Mouse (Mus musculus) left cerebral cortex, adult 2 months (tissue): ENCODE results near the gene Ank2. TPM values are rescaled to one million over a fixed set of nuclear protein-coding genes. Genes with fewer than 3 reads are reported as not detected.

ENCODE experiments used
- DNase-seq, 2 experiments: peaks; one replicate each; pipeline ENCODE4 v3.0.0; 2021 to 2022; ENCODE audit warnings: low spot score in 2 of 2, mixed read lengths in 1 of 2; ENCODE audit errors: extremely low spot score in 1 of 2
- H3K27ac ChIP-seq: fragments of 200-600 bp; 2 replicates; pipeline ENCODE4 v1.8.1; 2022
- H3K4me3 ChIP-seq: fragments of 200-600 bp; 2 replicates; pipeline ENCODE4 v1.8.1; 2022
- CTCF ChIP-seq: fragments of 200-600 bp; IDR thresholded peaks from 2 replicates; pipeline ENCODE4 v1.8.1; 2022; ENCODE audit warnings: antibody characterized with exemption, mild to moderate bottlenecking, moderate library complexity
- intact Hi-C: fragments of 180-260 bp; cut with DNase I; formaldehyde crosslinking; loops from one replicate; pipeline ENCODE4 v1.15.1; 2025
- total RNA-seq, 2 experiments: library from RNA; stranded (reverse); gene quantifications; 2 replicates each; pipeline ENCODE4 v1.2.3; 2021

Gene Ank2
- total RNA-seq, 2 experiments from 2014 or later: 905 to 916 TPM

- Histone ChIP-seq H3K27ac (peak overlapping the region; percentile 40; the same call in 1 of the 2 replicates), H3K4me3 (no peak overlapping the region)
- TF ChIP-seq CTCF: peak; percentile 95
- no peak for DNase-seq
- intact Hi-C loops: loop anchor here (2.0 to 5.0 kb wide), 2 partner anchors 113 to 263 kb away; no protein-coding TSS in a partner anchor
Observed at GRCm38 (mm10) chr3:127183998-127184753, 315.0 kb downstream of the Ank2 start.

GRCm38 (mm10) chr3:127172697-127173096 is 326.5 kb downstream of the Ank2 start:
- TF ChIP-seq CTCF: no peak
- intact Hi-C loops: no loop called here
- peak overlapping the region; percentile 66; the same call in 1 of the 2 replicates for H3K27ac ChIP-seq

GRCm38 (mm10) chr3:127170246-127170645 is 328.9 kb downstream of the Ank2 start:
- no peak for TF ChIP-seq CTCF
- intact Hi-C loops: no loop called here
- no peak for DNase-seq
- H3K4me3 ChIP-seq: no peak overlapping the region
- no peak overlapping the region for H3K27ac ChIP-seq

More at GRCm38 (mm10) chr3:127172697-127173096, 326.5 kb downstream of the Ank2 start:
- DNase-seq: no peak
- H3K4me3 ChIP-seq: no peak overlapping the region

- H3K27ac ChIP-seq: no peak overlapping the region
- intact Hi-C loops: no loop called here
- DNase-seq: no peak
- no peak for TF ChIP-seq CTCF
- H3K4me3 ChIP-seq: no peak overlapping the region
Observed at GRCm38 (mm10) chr3:127169114-127169513, 330.0 kb downstream of the Ank2 start.

- no peak for DNase-seq
- TF ChIP-seq CTCF: no peak
- intact Hi-C loops: loop anchor here (5.0 kb wide), 2 partner anchors 126 to 166 kb away; no protein-coding TSS in a partner anchor
- Histone ChIP-seq H3K27ac (peak overlapping the region; percentile 96), H3K4me3 (no peak overlapping the region)
Observed at GRCm38 (mm10) chr3:127163749-127164148, 335.4 kb downstream of the Ank2 start.

GRCm38 (mm10) chr3:127161998-127162712 is 337.0 kb downstream of the Ank2 start:
- peak; percentile 74 to 79 for DNase-seq
- TF ChIP-seq CTCF: no peak
- intact Hi-C loops: loop anchor here (5.0 kb wide), 2 partner anchors 125 to 165 kb away; no protein-coding TSS in a partner anchor
- Histone ChIP-seq H3K4me3 (peak overlapping the region; percentile 61), H3K27ac (peak overlapping the region; percentile 96)

- TF ChIP-seq CTCF: no peak
- intact Hi-C loops: loop anchor here (5.0 kb wide), 2 partner anchors 124 to 164 kb away; no protein-coding TSS in a partner anchor
- Histone ChIP-seq H3K4me3 (peak overlapping the region; percentile 61), H3K27ac (peak overlapping the region; percentile 96)
- DNase-seq: no peak
Observed at GRCm38 (mm10) chr3:127161085-127161837, 337.9 kb downstream of the Ank2 start.

- no peak for DNase-seq
- Histone ChIP-seq H3K27ac (peak overlapping the region; percentile 63), H3K4me3 (peak overlapping the region; percentile 61)
- intact Hi-C loops: loop anchor here (10.0 kb wide), 1 partner anchor 63 kb away; no protein-coding TSS in a partner anchor
- TF ChIP-seq CTCF: no peak
Observed at GRCm38 (mm10) chr3:127157706-127158105, 341.4 kb downstream of the Ank2 start.

- Histone ChIP-seq H3K4me3 (no peak overlapping the region), H3K27ac (peak overlapping the region; percentile 45)
- no peak for TF ChIP-seq CTCF
- intact Hi-C loops: loop anchor here (10.0 kb wide), 1 partner anchor 61 kb away; no protein-coding TSS in a partner anchor
- DNase-seq: peak in 1 of 2 experiments; percentile 59
Observed at GRCm38 (mm10) chr3:127156080-127156479, 343.1 kb downstream of the Ank2 start.

- Histone ChIP-seq H3K4me3 (no peak overlapping the region), H3K27ac (no peak overlapping the region)
- intact Hi-C loops: loop anchor here (10.0 kb wide), 1 partner anchor 59 kb away; no protein-coding TSS in a partner anchor
- TF ChIP-seq CTCF: no peak
- no peak for DNase-seq
Observed at GRCm38 (mm10) chr3:127153861-127154260, 345.3 kb downstream of the Ank2 start.

- H3K4me3 ChIP-seq: no peak overlapping the region
- no peak for DNase-seq
- intact Hi-C loops: loop anchor here (10.0 kb wide), 1 partner anchor 59 kb away; no protein-coding TSS in a partner anchor
- no peak for TF ChIP-seq CTCF
- peak overlapping the region; percentile 45; the same call in 1 of the 2 replicates for H3K27ac ChIP-seq
Observed at GRCm38 (mm10) chr3:127153443-127153842, 345.7 kb downstream of the Ank2 start.
